Mouse (Mus musculus) intestine, postnatal 0 days (tissue): ENCODE measurements around the gene Ngrn. TPM values are rescaled to one million over a fixed set of nuclear protein-coding genes. Genes with fewer than 3 reads are reported as not detected.

Experiments used
- ATAC-seq: fragments of 200-750 bp; cut with Nextera tagmentation; 2 replicates; pipeline ENCODE4 v1.8.0; 2017; ENCODE audit warnings: mild to moderate bottlenecking, moderate TSS enrichment, moderate library complexity
- H3K27ac ChIP-seq: fragments of 300-500 bp; sonication (generic); 2 replicates; pipeline ENCODE4 v1.5.1; 2014; ENCODE audit warnings: mild to moderate bottlenecking, low read depth, low read length, moderate library complexity
- H3K27me3 ChIP-seq: fragments of 300-500 bp; sonication (generic); replicated peaks from 2 replicates; pipeline ENCODE4 v1.6.1; 2014; ENCODE audit warnings: low read length, mixed read lengths; ENCODE audit not compliant: control insufficient read depth, insufficient read depth
- H3K36me3 ChIP-seq: fragments of 300-500 bp; sonication (generic); 2 replicates; pipeline ENCODE4 v1.6.1; 2014; ENCODE audit warnings: mild to moderate bottlenecking, moderate library complexity; ENCODE audit not compliant: control insufficient read depth, insufficient read depth
- H3K4me1 ChIP-seq: fragments of 300-500 bp; sonication (generic); replicated peaks from 2 replicates; pipeline ENCODE4 v1.6.1; 2014; ENCODE audit warnings: antibody characterized with exemption, low read length, mixed read lengths; ENCODE audit not compliant: control insufficient read depth, insufficient read depth
- H3K4me2 ChIP-seq: fragments of 300-500 bp; sonication (generic); replicated peaks from 2 replicates; pipeline ENCODE4 v1.6.1; 2014; ENCODE audit warnings: low read depth, mild to moderate bottlenecking, moderate library complexity
- H3K4me3 ChIP-seq: fragments of 300-500 bp; sonication (generic); 2 replicates; pipeline ENCODE4 v1.5.1; 2014; ENCODE audit warnings: low read depth, low read length
- H3K9ac ChIP-seq: fragments of 300-500 bp; sonication (generic); 2 replicates; pipeline ENCODE4 v1.6.1; 2014; ENCODE audit warnings: mild to moderate bottlenecking, low read depth, low read length
- H3K9me3 ChIP-seq: fragments of 300-500 bp; sonication (generic); 2 replicates; pipeline ENCODE4 v1.6.1; 2016; ENCODE audit warnings: mixed run types; ENCODE audit not compliant: control insufficient read depth
- CTCF ChIP-seq: sonication (generic); IDR thresholded peaks from 2 replicates; pipeline ENCODE4 v1.5.1; 2016; ENCODE audit warnings: low read depth, mild to moderate bottlenecking, control low read depth, antibody characterized with exemption, moderate library complexity
- WGBS: fragments of 180-500 bp; shearing (Covaris S2); extraction: QIAGEN DNeasy Blood & Tissue Kit; methylation state at CpG from one replicate; pipeline ENCODE4 v1.1.7; 2014; 5-methylcytosine and 5-hydroxymethylcytosine counted together
- polyA plus RNA-seq: library from polyadenylated mRNA; unstranded; fragments of >200 nt; fragmentation: Nextera tagmentation; extraction: Ambion mirVana; gene quantifications from 2 replicates; pipeline ENCODE4 v1.2.1, GENCODE M21; 2015

The Ngrn gene
- polyA plus RNA-seq, 1 experiment from 2014 or later = 30.2 TPM

DNA sequence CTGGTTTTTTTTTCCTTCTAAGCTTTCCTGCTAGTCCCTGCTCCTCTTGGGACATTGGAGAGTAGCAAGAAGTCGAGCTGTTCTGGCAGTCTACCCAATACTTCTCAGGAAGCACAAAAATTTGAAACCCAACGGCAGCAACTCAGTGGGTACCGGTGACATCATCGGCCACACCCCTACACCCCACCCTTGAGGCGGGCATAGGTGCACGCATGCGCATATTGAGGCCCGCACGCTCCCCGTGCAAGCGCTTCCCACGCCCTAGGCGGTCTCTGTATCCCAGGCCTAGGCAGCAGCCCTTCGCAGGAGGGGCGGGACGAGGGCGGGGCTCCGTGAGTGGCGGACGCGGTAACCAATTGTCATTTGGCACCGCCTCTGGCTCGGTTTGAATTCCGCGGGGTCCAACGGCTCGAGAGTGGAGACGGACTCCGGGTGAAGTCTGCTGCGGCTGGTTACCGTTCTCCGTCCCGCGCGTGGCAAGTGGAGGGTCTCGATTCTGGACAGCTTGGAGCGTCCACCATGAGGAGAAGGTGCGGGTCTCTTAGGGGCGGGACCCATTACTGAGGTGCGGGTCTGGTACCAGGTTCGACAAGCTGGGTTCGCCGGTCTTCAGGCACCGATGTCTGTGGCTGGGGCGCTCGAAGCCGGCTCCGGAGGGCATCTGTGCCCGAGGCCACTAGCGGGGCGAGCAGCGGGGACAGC, 33.2 kb downstream of the Ngrn start, which contains the start of gene Prc1:
Prc1 (plus strand) TSS at position 389 of the 702 bp plus-strand sequence.
- peak within 1 kb of the TSS; percentile 88 for H3K4me2 ChIP-seq

DNA sequence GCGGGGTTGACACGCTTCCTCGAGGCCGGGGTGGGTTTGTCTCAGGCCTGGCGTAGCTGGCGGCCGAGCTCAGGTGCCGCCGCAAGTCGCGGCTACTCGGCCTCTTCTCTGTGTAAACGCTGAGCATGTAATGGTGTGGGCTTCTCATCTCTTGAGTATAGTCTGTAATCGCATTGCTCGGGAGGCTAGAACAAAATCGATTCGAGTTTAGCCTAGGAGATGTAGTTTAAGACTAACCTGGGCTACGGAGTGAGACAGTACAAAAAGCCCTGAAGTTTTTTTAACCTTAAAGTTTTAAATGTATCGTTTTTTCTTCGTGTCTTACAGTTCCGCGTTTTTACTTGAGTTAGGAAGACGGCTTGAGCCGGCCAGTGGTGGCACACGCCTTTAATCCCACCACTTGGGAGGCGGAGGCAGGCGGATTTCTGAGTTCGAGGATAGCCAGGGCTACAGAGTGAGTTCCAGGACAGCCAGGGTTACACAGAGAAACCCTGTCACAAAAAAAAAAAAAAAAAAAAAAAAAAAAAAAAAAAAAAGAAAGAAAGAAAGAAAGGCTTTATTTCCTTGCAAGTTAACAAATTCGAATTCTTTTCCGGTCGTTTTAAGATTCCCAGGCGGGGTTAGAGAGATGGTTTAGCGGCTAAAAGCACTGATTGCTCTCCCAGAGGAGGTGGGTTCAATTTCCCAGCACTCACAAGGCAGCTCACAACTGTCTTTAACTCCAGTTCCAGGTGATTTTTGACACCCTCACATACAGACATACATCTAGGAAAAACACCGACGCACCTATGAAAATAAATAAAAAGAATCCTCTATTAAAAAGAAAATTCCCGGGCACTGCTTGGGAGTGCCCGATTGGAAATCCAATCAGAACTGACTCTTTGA, 34.0 kb downstream of the Ngrn start:
- H3K9me3 ChIP-seq = no peaks in the 10 kb centered on the region
- H3K9ac ChIP-seq = peak overlapping the region; percentile 66
- peak overlapping the region; percentile 64 for H3K27ac ChIP-seq
- ATAC-seq = peak; percentile 56
- H3K4me3 ChIP-seq = peak overlapping the region; percentile 75
- 7% methylated on average over 37 of the region's 37 CpGs for WGBS
- H3K36me3 ChIP-seq = peaks cover 6% of the 10 kb centered on the region
- no peaks in the 10 kb centered on the region for H3K4me1 ChIP-seq
- TF ChIP-seq CTCF = no peak
- peak overlapping the region; percentile 88 for H3K4me2 ChIP-seq
- H3K27me3 ChIP-seq = no peaks in the 10 kb centered on the region

More for the DNA sequence above, 33.2 kb downstream of the Ngrn start, which contains the start of gene Prc1:
- Histone ChIP-seq H3K4me1 (no peaks in the 10 kb centered on the region), H3K4me3 (peak within 1 kb of the TSS; percentile 75), H3K36me3 (peaks cover 8% of the 10 kb centered on the region), H3K9me3 (no peaks in the 10 kb centered on the region), H3K27me3 (no peaks in the 10 kb centered on the region), H3K9ac (peak within 1 kb of the TSS; percentile 66), H3K27ac (peak within 1 kb of the TSS; percentile 64)
- under 1% methylated on average over 52 of the region's 52 CpGs for WGBS
- no peak for TF ChIP-seq CTCF
- peak; percentile 99 for ATAC-seq

GRCm38 (mm10) chr7:80296462-80296861, 35.4 kb downstream of the Ngrn start:
- TF ChIP-seq CTCF = no peak
- Histone ChIP-seq H3K27me3 (no peaks in the 10 kb centered on the region), H3K36me3 (0 out of 2 replicates have a peak, but pooled peaks cover 8% of the 10 kb centered on the region), H3K27ac (no peak overlapping the region), H3K9me3 (no peaks in the 10 kb centered on the region), H3K4me2 (no peak overlapping the region; the same call in 1 of the 2 replicates), H3K4me3 (no peak overlapping the region), H3K4me1 (no peaks in the 10 kb centered on the region), H3K9ac (no peak overlapping the region)
- ATAC-seq = no peak
- WGBS = 74% methylated on average over 6 of the region's 6 CpGs

- H3K27ac ChIP-seq = no peak overlapping the region
- no peak overlapping the region for H3K9ac ChIP-seq
- H3K27me3 ChIP-seq = no peaks in the 10 kb centered on the region
- no peak overlapping the region for H3K4me2 ChIP-seq
- no peaks in the 10 kb centered on the region for H3K4me1 ChIP-seq
- no peaks in the 10 kb centered on the region for H3K9me3 ChIP-seq
- H3K4me3 ChIP-seq = no peak overlapping the region
- ATAC-seq = no peak
- peaks cover 13% of the 10 kb centered on the region; the same call in 1 of the 2 replicates for H3K36me3 ChIP-seq
- 79% methylated on average over 3 of the region's 3 CpGs for WGBS
- TF ChIP-seq CTCF = no peak
These were observed 36.0 kb downstream of the Ngrn start for GRCm38 (mm10) chr7:80297041-80297440.

DNA sequence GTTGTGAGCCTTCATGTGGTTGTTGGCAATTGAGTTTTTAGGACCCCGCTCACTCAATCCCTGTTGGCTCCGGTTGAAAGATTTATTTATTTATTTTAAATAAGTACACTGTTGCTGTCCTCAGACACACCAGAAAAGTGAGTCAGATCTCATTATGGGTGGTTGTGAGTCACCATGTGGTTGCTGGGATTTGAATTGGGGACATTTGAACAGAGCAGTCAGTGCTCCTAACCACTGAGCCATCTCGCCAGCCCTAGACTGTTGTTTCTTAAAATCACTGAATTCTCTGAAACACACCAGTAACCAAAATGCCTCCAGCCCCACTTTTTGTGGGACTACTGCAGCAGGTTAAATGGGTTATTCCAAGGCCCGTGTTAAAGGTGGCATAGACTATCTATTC, 37.7 kb downstream of the Ngrn start:
- TF ChIP-seq CTCF = no peak
- no peak overlapping the region for H3K27ac ChIP-seq
- no peaks in the 10 kb centered on the region for H3K27me3 ChIP-seq
- ATAC-seq = no peak
- no peak overlapping the region for H3K4me3 ChIP-seq
- WGBS = 90% methylated on average over 4 of the region's 4 CpGs
- peaks cover 23% of the 10 kb centered on the region for H3K36me3 ChIP-seq
- H3K4me2 ChIP-seq = no peak overlapping the region
- no peaks in the 10 kb centered on the region for H3K4me1 ChIP-seq
- no peaks in the 10 kb centered on the region for H3K9me3 ChIP-seq
- no peak overlapping the region for H3K9ac ChIP-seq

GRCm38 (mm10) chr7:80299568-80299967, 38.6 kb downstream of the Ngrn start:
- no peak overlapping the region for H3K4me3 ChIP-seq
- no peak overlapping the region; the same call in 1 of the 2 replicates for H3K27ac ChIP-seq
- TF ChIP-seq CTCF = no peak
- no peaks in the 10 kb centered on the region for H3K27me3 ChIP-seq
- ATAC-seq = no peak
- 85% methylated on average over 3 of the region's 3 CpGs for WGBS
- H3K9ac ChIP-seq = no peak overlapping the region
- H3K9me3 ChIP-seq = no peaks in the 10 kb centered on the region
- no peaks in the 10 kb centered on the region for H3K4me1 ChIP-seq
- H3K4me2 ChIP-seq = no peak overlapping the region
- H3K36me3 ChIP-seq = peaks cover 31% of the 10 kb centered on the region
